Mouse (Mus musculus) Patski (cell line): ENCODE data around the gene Il22ra2. TPM values are rescaled to one million over a fixed set of nuclear protein-coding genes. Genes with fewer than 3 reads are reported as not detected.
"Not testable (repeated sequence)": the region's sequence is repeated elsewhere in the genome, so short reads cannot be mapped to it uniquely, and the experiment has no call there.

Experiments
- ATAC-seq: fragments of 100-300 bp; one replicate; pipeline ENCODE4 v1.8.0; 2021
- CTCF ChIA-PET: fragments of 350-600 bp; sonication (Branson Sonifier 250); formaldehyde crosslinking; loops from one replicate; lab custom pipeline; 2022; ENCODE audit warnings: inconsistent platforms; lab: Charles Lee
- POLR2A ChIA-PET: fragments of 350-600 bp; sonication (Branson Sonifier 250); formaldehyde crosslinking; loops from one replicate; lab custom pipeline; 2022; ENCODE audit warnings: antibody characterized with exemption, inconsistent platforms; lab: Charles Lee
- DNase-seq: peaks from one replicate; pipeline ENCODE4 v3.0.0-alpha.2; 2011; ENCODE audit warnings: low read depth, low spot score
- H3K27me3 ChIP-seq: fragments of 371-371 bp; one replicate; pipeline ENCODE4 v1.5.1; 2021
- CTCF ChIP-seq: fragments of 100-300 bp; IDR thresholded peaks from one replicate; pipeline ENCODE4 v1.5.1; 2021
- in situ Hi-C: fragments of 300-500 bp; cut with MboI; formaldehyde crosslinking; loops from 3 replicates; pipeline ENCODE4 v1.11.1; 2018; ENCODE audit warnings: low pct_unique_long_range_greater_than_20kb, mixed read lengths
- polyA plus RNA-seq: library from polyadenylated mRNA; unstranded; gene quantifications from one replicate; pipeline ENCODE4 v1.2.3, GENCODE M21; 2021

Il22ra2 gene
- polyA plus RNA-seq, 1 experiment from 2014 or later = not detected

DNA sequence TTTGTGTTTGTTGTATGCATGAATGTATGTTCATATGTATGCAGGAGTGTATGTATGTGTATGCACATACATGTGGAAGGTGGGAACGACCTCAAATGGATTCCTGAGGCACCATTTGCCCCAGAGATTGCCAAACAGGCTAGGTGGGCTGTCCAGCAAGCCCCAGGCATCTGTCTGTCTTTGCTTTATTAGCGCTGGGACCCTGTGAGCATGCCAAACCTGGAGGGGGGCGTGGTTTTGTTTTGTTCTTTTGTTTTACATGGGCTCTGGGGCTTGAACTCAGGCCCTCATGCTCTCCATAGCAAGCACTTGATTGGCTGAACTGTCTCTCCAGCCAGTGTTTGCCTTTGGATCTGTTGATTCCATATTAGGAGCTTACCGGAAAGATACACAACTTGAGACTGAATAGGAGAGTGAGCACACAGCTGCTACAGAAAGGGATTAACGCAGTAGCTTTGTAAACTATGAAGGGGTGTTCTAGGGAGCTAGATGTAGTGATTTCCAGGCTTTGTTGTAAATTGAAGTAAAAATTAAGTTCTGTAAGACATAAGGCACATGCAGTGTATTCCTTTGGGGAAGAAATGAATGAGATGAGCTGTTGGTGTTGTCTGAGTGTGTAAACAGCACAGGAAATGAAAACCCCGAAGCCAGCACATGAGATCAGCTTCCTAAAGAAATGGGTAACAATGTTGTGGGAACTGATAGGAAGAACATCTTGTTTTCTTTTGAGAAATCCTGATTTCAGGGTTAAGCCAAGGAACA, 22.3 kb upstream of the Il22ra2 start:
- DNase-seq (no peak), ATAC-seq (no peak)
- H3K27me3 ChIP-seq = no peaks in the 10 kb centered on the region
- POLR2A ChIA-PET = no interaction called here
- no peak for TF ChIP-seq CTCF
- CTCF ChIA-PET = interaction anchor here (0.8 kb wide), 1 partner anchor 19 kb away, joined by 3 read pairs; no protein-coding TSS in a partner anchor
- in situ Hi-C loops = loop anchor here (10.0 kb wide), 1 partner anchor 355 kb away; no protein-coding TSS in a partner anchor

DNA sequence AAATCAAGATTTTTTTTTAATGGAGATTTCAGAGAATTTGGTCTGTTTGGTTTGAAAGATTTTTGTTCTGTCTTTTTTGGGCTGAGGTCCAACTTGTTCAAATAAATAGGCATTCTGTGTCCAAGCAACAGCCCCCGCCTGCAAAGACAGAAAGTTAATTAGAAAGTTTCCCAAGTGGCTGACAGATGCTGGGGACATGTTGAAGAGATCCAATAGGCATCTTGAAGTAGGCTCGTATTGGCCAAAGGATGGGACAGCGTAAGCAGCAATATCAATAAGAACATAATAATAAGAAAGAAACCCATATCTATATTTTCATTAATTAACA, 21.7 kb upstream of the Il22ra2 start:
- DNase-seq (no peak), ATAC-seq (no peak)
- H3K27me3 ChIP-seq = no peaks in the 10 kb centered on the region
- no peak for TF ChIP-seq CTCF
- ChIA-PET CTCF (interaction anchor here (0.8 kb wide), 1 partner anchor 18 kb away, joined by 3 read pairs; no protein-coding TSS in a partner anchor), POLR2A (no interaction called here)
- in situ Hi-C loops = no loop called here

DNA sequence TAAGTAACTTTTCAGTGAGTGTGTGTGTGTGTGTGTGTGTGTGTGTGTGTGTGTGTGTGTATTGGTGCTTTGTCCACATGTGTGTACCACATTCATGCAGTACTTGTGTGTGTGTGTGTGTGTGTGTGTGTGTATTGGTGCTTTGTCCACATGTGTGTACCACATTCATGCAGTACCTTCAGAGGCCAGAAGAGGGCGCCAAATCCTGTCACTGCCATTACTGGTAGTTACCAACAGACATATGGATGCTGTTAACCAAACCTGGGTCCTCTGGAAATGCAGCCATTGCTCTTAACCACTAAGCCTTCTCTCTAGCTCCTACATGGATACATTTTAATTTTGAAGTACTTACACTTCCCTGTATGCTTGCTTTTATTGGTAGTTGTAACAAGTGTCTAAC, 20.3 kb upstream of the Il22ra2 start:
- ATAC-seq, in situ Hi-C loops, H3K27me3 ChIP-seq, DNase-seq, POLR2A ChIA-PET: not testable (repeated sequence)
- CTCF ChIA-PET = interaction anchor here (1.2 to 1.4 kb wide), 2 partner anchors 71 to 288 kb away, joined by 3 to 4 read pairs; no protein-coding TSS in a partner anchor

DNA sequence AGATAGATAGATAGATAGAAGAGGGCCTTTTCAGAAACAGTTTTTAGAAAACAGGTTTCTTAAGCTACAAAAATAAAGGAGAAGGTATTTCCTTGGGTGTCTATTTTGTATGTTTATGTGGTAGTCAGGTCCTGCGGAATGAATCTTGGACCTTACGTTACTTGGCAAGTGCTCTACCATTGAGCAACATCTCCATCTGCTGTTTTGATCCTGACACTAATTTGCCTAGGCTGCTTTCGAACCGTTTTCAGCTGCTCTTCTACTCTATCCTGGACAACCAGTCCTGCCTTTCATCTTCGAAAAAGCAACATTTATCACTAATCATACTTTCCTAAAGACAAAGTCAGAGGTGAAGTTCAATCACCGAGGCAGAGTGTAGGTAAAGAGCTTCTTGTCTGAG, 18.6 kb upstream of the Il22ra2 start:
- no peaks in the 10 kb centered on the region for H3K27me3 ChIP-seq
- no peak for ATAC-seq
- ChIA-PET CTCF (no interaction called here), POLR2A (interaction anchor here (0.6 kb wide), 1 partner anchor 253 kb away, joined by 3 read pairs; no protein-coding TSS in a partner anchor)
- in situ Hi-C loops = no loop called here
- no peak for TF ChIP-seq CTCF
- no peak for DNase-seq

DNA sequence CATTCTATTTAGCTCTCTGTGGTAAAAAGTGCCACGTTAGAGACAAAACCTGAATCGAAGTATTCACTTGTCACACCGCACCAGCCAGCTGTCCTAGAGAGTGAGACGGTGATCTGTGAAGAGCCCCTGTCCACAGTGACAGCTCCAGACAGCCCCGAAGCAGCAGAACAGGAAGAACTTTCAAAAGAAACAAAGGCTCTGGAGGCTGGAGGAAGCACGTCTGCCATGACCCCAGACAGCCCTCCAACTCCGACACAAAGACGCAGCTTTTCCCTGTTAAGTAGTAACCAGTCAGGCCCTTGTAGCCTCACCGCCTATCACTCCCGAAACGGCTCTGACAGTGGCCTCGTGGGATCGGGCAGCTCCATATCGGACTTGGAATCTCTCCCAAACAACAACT, 12.7 kb upstream of the Il22ra2 start:
- no peak for TF ChIP-seq CTCF
- ChIA-PET POLR2A (interaction anchor here (0.7 kb wide), 1 partner anchor 49 kb away, joined by 5 read pairs; no protein-coding TSS in a partner anchor), CTCF (no interaction called here)
- in situ Hi-C loops = no loop called here
- ATAC-seq (no peak), DNase-seq (no peak)
- H3K27me3 ChIP-seq = no peaks in the 10 kb centered on the region

DNA sequence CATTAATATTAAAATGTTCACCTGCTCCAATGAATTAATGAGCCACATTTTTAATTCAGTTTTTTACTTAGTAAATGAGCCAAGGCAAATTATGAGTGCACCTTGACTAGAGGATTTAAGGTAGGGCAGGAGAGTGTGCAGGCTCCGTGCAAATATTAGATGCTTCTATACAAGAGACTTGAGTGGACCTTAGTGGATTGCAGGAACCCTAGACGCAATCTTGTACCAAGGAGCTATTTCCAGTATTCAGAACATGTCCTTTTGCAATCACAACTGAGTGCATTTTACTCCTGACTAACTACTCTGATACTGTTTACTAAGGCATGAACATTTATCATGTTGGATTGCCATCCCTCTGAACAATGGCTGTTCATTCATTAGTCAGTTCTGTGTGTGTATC, 10.2 kb upstream of the Il22ra2 start:
- no peak for ATAC-seq
- DNase-seq = no peak
- in situ Hi-C loops = no loop called here
- H3K27me3 ChIP-seq = no peaks in the 10 kb centered on the region
- POLR2A ChIA-PET = interaction anchor here (0.6 kb wide), 1 partner anchor 52 kb away, joined by 5 read pairs; no protein-coding TSS in a partner anchor
- CTCF ChIA-PET = no interaction called here
- TF ChIP-seq CTCF = no peak

DNA sequence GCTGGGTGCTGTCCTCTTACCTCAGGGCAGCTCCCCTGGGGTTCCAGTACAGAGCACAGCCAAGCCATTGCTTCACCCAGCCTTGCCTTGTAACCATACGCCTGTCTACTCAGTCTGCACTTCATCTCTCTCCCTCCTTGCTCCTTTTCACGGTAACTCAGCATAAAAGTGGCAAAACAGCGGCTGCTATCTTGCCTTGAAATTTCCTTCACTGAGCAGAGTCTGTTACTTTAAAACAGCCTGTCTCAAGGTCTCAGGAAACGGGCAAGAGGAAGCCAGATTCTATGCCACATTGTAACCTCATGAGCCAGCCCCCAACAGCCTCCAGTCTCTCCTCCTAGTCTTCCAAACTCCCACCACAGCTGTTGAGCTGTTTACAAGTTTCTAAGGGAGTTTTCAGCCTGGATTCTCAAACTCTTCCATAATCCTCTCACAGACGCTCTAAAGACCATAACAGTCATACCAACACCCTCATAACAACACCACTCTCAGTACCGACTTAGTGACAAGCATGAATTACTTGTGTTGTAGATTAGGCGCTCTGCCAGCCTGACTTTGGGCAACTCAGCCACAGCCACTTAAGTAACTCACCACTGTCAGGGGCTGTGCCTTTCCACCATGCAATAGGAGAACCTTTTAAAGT, 8.6 kb upstream of the Il22ra2 start:
- DNase-seq = no peak
- POLR2A ChIA-PET = no interaction called here
- ATAC-seq = no peak
- in situ Hi-C loops = no loop called here
- no peak for TF ChIP-seq CTCF
- CTCF ChIA-PET = no interaction called here
- H3K27me3 ChIP-seq = no peaks in the 10 kb centered on the region

DNA sequence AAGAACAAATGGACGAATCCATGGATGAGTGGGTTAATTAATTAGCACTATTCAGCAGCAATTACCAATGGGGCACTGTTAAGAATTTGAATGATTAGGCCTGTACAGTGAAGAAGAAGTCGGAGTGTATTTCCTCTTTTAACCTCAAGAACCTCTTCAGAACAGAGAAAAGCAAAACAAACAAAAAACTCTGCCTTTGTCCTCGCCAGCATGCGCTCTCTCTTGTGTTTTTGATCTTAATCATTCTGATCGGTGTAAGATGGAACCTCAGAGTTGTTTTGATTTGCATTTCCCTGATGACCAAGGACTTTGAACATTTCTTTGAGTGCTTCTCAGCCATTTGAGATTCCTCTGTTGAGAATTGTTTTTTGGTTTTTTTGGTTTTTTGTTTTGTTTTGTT, 2.1 kb upstream of the Il22ra2 start:
- POLR2A ChIA-PET = no interaction called here
- TF ChIP-seq CTCF = no peak

DNA sequence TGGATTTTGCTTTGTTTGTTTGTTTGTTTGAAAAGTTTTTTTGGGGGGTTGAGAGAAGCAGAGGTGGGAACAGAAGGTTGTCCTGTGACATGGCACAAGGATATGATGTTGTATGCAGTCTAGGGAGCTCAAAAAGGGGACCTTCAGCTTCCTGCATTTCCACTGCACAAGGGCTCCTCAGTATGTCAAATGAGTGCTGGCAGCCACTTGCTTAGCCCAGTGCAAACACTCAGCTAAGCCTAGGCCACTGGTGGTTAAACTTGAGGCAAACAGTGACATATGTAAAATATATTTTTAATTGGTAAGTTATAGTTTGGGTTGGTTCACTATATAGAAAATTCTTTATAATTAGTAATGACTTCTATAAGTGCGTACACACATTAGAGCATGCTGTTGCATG, 2.8 kb downstream of the Il22ra2 start:
- in situ Hi-C loops = no loop called here
- CTCF ChIA-PET = interaction anchor here (1.3 kb wide), 1 partner anchor 9 kb away, joined by 4 read pairs; no protein-coding TSS in a partner anchor
- POLR2A ChIA-PET = no interaction called here
- no peaks in the 10 kb centered on the region for H3K27me3 ChIP-seq
- ATAC-seq (no peak), DNase-seq (no peak)
- no peak for TF ChIP-seq CTCF

More for the DNA sequence above, 2.1 kb upstream of the Il22ra2 start:
- CTCF ChIA-PET = no interaction called here
- no peaks in the 10 kb centered on the region for H3K27me3 ChIP-seq
- DNase-seq (no peak), ATAC-seq (no peak)
- in situ Hi-C loops = no loop called here

DNA sequence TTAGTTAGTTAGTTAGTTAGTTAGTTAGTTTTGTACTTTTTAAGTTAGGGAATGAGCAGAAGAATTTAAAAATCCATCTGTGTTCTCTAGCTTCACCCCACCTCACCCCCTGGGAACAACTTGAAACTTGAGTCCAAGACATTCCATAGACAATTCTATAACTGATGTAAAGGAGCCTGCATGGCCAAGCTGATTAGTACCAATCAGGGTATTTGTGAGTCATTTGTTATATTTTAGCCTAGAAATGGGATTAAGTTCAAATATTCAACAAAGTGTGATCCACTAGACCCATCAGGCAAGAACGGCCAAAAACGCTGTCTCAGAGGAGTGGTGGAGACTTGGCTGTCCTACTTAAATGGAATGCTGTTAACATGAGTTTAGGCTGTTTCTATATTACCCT, 5.5 kb downstream of the Il22ra2 start:
- CTCF ChIA-PET = interaction anchor here (1.2 kb wide), 1 partner anchor 10 kb away, joined by 3 read pairs; no protein-coding TSS in a partner anchor
- in situ Hi-C loops = no loop called here
- no peak for DNase-seq
- peaks cover 8% of the 10 kb centered on the region for H3K27me3 ChIP-seq
- POLR2A ChIA-PET = interaction anchor here (0.7 kb wide), 1 partner anchor 411 kb away, joined by 4 read pairs; no protein-coding TSS in a partner anchor
- ATAC-seq = no peak
- no peak for TF ChIP-seq CTCF

DNA sequence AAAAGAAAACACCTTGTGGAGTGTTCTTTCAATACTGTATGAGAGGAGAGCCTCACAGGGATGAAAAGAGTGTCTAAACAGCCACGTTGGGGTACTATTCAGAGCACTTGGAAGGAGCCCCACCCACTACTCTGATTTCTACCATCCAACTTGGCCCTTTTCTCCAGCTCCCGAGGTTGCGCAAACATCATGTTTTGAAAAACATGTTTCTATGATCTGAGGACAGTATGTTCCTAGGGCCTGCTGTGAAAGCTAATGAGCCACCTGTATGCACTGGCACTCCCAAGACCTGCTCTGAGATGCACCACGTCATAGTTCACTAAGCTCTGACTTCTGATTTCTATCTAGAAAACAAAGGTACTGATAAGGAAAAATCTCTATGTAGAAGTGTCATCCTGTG, 6.0 kb downstream of the Il22ra2 start:
- in situ Hi-C loops = no loop called here
- H3K27me3 ChIP-seq = peaks cover 8% of the 10 kb centered on the region
- CTCF ChIA-PET = no interaction called here
- TF ChIP-seq CTCF = no peak
- POLR2A ChIA-PET = interaction anchor here (0.7 kb wide), 1 partner anchor 411 kb away, joined by 4 read pairs; no protein-coding TSS in a partner anchor
- DNase-seq = no peak
- no peak for ATAC-seq
